Mouse (Mus musculus) MEL (cell line): ENCODE results near the gene Amot. TPM values are rescaled to one million over a fixed set of nuclear protein-coding genes. Genes with fewer than 3 reads are reported as not detected.
A peak's percentile ranks its signal among the peaks of the same experiment; 100 is the strongest.

Experiments
- DNase-seq: peaks from one replicate; pipeline ENCODE4 v3.0.0; 2011; ENCODE audit warnings: low read depth, low spot score
- H3K27ac ChIP-seq: 2 replicates; pipeline ENCODE4 v1.5.1; 2012; ENCODE audit warnings: low read depth, mild to moderate bottlenecking, control low read depth, low read length, moderate library complexity; ENCODE audit not compliant: control insufficient read depth
- H3K27me3 ChIP-seq, 2 experiments: fragments of 150-350 bp in 1 of 2; sonication (generic) in 1 of 2; 2 replicates each; pipeline ENCODE4 v1.6.1; 2012; ENCODE audit warnings: low read length in 2 of 2, mild to moderate bottlenecking in 2 of 2, improper control_type of control experiment in 1 of 2, moderate library complexity in 1 of 2; ENCODE audit not compliant: insufficient read depth in 2 of 2, control insufficient read depth in 1 of 2
- H3K36me3 ChIP-seq, 2 experiments: 2 replicates each; pipeline ENCODE4 v1.6.1; 2012 to 2014; ENCODE audit warnings: low read length in 2 of 2, improper control_type of control experiment in 1 of 2, inconsistent platforms in 1 of 2, mild to moderate bottlenecking in 1 of 2; ENCODE audit not compliant: insufficient read depth in 2 of 2, control insufficient read depth in 1 of 2
- H3K4me1 ChIP-seq, 2 experiments: fragments of 150-350 bp in 1 of 2; sonication (generic) in 1 of 2; 2 replicates each; pipeline ENCODE4 v1.6.1; 2012; ENCODE audit warnings: low read length in 2 of 2, improper control_type of control experiment in 1 of 2, mild to moderate bottlenecking in 1 of 2; ENCODE audit not compliant: insufficient read depth in 2 of 2, control insufficient read depth in 1 of 2
- H3K4me3 ChIP-seq, 2 experiments: fragments of 150-350 bp in 1 of 2; sonication (generic) in 1 of 2; 2 replicates each; pipeline ENCODE4 v1.5.1; 2012; ENCODE audit warnings: low read depth in 2 of 2, low read length in 2 of 2, mild to moderate bottlenecking in 2 of 2, moderate library complexity in 2 of 2, control low read depth in 1 of 2, improper control_type of control experiment in 1 of 2; ENCODE audit not compliant: control insufficient read depth in 1 of 2, insufficient read depth in 1 of 2
- H3K79me2 ChIP-seq: 2 replicates; pipeline ENCODE4 v1.6.1; 2012; ENCODE audit warnings: mild to moderate bottlenecking, low read length, moderate library complexity; ENCODE audit not compliant: control insufficient read depth, poor library complexity, insufficient read depth
- H3K9ac ChIP-seq: 2 replicates; pipeline ENCODE4 v1.6.1; 2012; ENCODE audit warnings: low read depth, mild to moderate bottlenecking, control low read depth, low read length, moderate library complexity; ENCODE audit not compliant: control insufficient read depth, poor library complexity, severe bottlenecking
- H3K9me3 ChIP-seq: fragments of 150-350 bp; sonication (generic); replicated peaks from 2 replicates; pipeline ENCODE4 v1.6.1; 2012; ENCODE audit warnings: mild to moderate bottlenecking, low read length, improper control_type of control experiment, moderate library complexity; ENCODE audit not compliant: insufficient read depth
- CTCF ChIP-seq, 3 experiments: IDR thresholded peaks in 2 of 3; conservative IDR thresholded peaks in 1 of 3; 2 replicates each; pipeline ENCODE4 v1.5.1; 2011 to 2012; ENCODE audit warnings: low read length in 3 of 3, low read depth in 2 of 3, mild to moderate bottlenecking in 2 of 3, improper control_type of control experiment in 1 of 3, inconsistent platforms in 1 of 3, mixed read lengths in 1 of 3, moderate library complexity in 1 of 3; ENCODE audit not compliant: control insufficient read depth in 1 of 3, insufficient read depth in 1 of 3, poor library complexity in 1 of 3, severe bottlenecking in 1 of 3
- ELF1 ChIP-seq: IDR thresholded peaks from 2 replicates; pipeline ENCODE4 v1.6.1; 2014; ENCODE audit warnings: low read depth, mild to moderate bottlenecking, inconsistent platforms, low read length, improper control_type of control experiment, moderate library complexity
- ETS1 ChIP-seq: IDR thresholded peaks from 2 replicates; pipeline ENCODE4 v1.6.1; 2012; ENCODE audit warnings: low read depth, mild to moderate bottlenecking, inconsistent platforms, low read length, improper control_type of control experiment, moderate library complexity
- GABPA ChIP-seq: IDR thresholded peaks from 2 replicates; pipeline ENCODE4 v1.6.1; 2012; ENCODE audit warnings: low read depth, mild to moderate bottlenecking, inconsistent platforms, low read length, improper control_type of control experiment, moderate library complexity
- HCFC1 ChIP-seq: IDR thresholded peaks from 2 replicates; pipeline ENCODE4 v1.6.1; 2012; ENCODE audit warnings: low read depth, mild to moderate bottlenecking, inconsistent platforms, low read length, improper control_type of control experiment, moderate library complexity
- KAT2A ChIP-seq: conservative IDR thresholded peaks from 2 replicates; pipeline ENCODE4 v1.6.1; 2012; ENCODE audit warnings: low read depth, low read length, improper control_type of control experiment, inconsistent platforms
- MAZ ChIP-seq: IDR thresholded peaks from 2 replicates; pipeline ENCODE4 v1.6.1; 2012; ENCODE audit warnings: low read depth, mild to moderate bottlenecking, inconsistent platforms, low read length, improper control_type of control experiment
- MYB ChIP-seq: IDR thresholded peaks from 2 replicates; pipeline ENCODE4 v1.6.1; 2011; ENCODE audit warnings: mild to moderate bottlenecking, low read depth, low read length, improper control_type of control experiment
- NELFE ChIP-seq: IDR thresholded peaks from 2 replicates; pipeline ENCODE4 v1.6.1; 2011; ENCODE audit warnings: low read depth, low read length, improper control_type of control experiment
- POLR2AphosphoS2 ChIP-seq: IDR thresholded peaks from 2 replicates; pipeline ENCODE4 v1.6.1; 2011; ENCODE audit warnings: low read length, improper control_type of control experiment
- POLR2AphosphoS5 ChIP-seq: IDR thresholded peaks from 2 replicates; pipeline ENCODE4 v1.6.1; 2012; ENCODE audit warnings: low read depth, borderline replicate concordance, mild to moderate bottlenecking, inconsistent platforms, low read length, moderate library complexity, mixed read lengths
- SMC3 ChIP-seq: IDR thresholded peaks from 2 replicates; pipeline ENCODE4 v1.6.1; 2011; ENCODE audit warnings: low read depth, low read length, improper control_type of control experiment
- TBP ChIP-seq: IDR thresholded peaks from 2 replicates; pipeline ENCODE4 v1.8.0; 2011; ENCODE audit warnings: low read depth, low read length, improper control_type of control experiment
- USF2 ChIP-seq, 2 experiments: IDR thresholded peaks; 2 replicates each; pipeline ENCODE4 v1.6.1; 2011 to 2012; ENCODE audit warnings: improper control_type of control experiment in 2 of 2, low read length in 2 of 2, borderline replicate concordance in 1 of 2, inconsistent platforms in 1 of 2, low read depth in 1 of 2, mild to moderate bottlenecking in 1 of 2; ENCODE audit not compliant: insufficient read depth in 1 of 2
- ZKSCAN1 ChIP-seq: IDR thresholded peaks from 2 replicates; pipeline ENCODE4 v1.6.1; 2012; ENCODE audit warnings: low read depth, mild to moderate bottlenecking, inconsistent platforms, low read length, improper control_type of control experiment, moderate library complexity
- polyA plus RNA-seq, 2 experiments: library from polyadenylated mRNA; stranded (reverse) in 1 of 2; unstranded in 1 of 2; fragments of >175 nt in 1 of 2; fragments of >200 nt in 1 of 2; gene quantifications; 2 replicates each; pipeline versions ENCODE4 v1.2.1 to v1.2.4; 2012; ENCODE audit warnings: low replicate concordance in 2 of 2, low read depth in 1 of 2; ENCODE audit not compliant: insufficient read length in 2 of 2, insufficient read depth in 1 of 2, missing spikeins in 1 of 2
- total RNA-seq: library from RNA; depleted of rRNA; stranded (reverse); fragments of 300-350 nt; gene quantifications from 2 replicates; pipeline ENCODE4 v1.2.3, GENCODE M21; 2012

The Amot gene
- total and polyA plus RNA-seq, 3 experiments: not detected

- Histone ChIP-seq H3K9me3 (no peaks in the 10 kb centered on the region), H3K4me1 (no peaks in the 10 kb centered on the region), H3K36me3 (no peaks in the 10 kb centered on the region), H3K9ac (no peak overlapping the region), H3K79me2 (no peaks in the 10 kb centered on the region), H3K4me3 (no peak overlapping the region), H3K27ac (no peak overlapping the region), H3K27me3 (no peaks in the 10 kb centered on the region)
- peak; percentile 22 for DNase-seq
- TF ChIP-seq ETS1 (no peak), HCFC1 (no peak), GABPA (no peak), NELFE (no peak), MYB (no peak), POLR2AphosphoS5 (no peak), USF2 (IDR thresholded peaks at IDR 0.05; ENCODE audit: borderline replicate concordance in 1 of 2, insufficient read depth in 1 of 2, low read depth in 1 of 2, low read length in 2 of 2) (no peak), CTCF (IDR thresholded peaks at IDR 0.05 in 2 of 3, conservative IDR thresholded peaks at IDR 0.05 in 1 of 3; ENCODE audit: control insufficient read depth in 1 of 3, insufficient read depth in 1 of 3, low read depth in 2 of 3, low read length in 3 of 3, poor library complexity in 1 of 3, severe bottlenecking in 1 of 3) (no peak), POLR2AphosphoS2 (no peak), SMC3 (no peak)
Measured at GRCm38 (mm10) chrX:145456251-145456650, 48.7 kb downstream of the Amot start.

GRCm38 (mm10) chrX:145455629-145456028, 49.4 kb downstream of the Amot start:
- H3K9ac ChIP-seq: no peak overlapping the region
- TF ChIP-seq ZKSCAN1: no peak
- H3K36me3 ChIP-seq: no peaks in the 10 kb centered on the region
- no peak overlapping the region for H3K27ac ChIP-seq
- H3K4me1 ChIP-seq: no peaks in the 10 kb centered on the region
- H3K4me3 ChIP-seq: no peak overlapping the region
- H3K9me3 ChIP-seq: no peaks in the 10 kb centered on the region
- H3K27me3 ChIP-seq: no peaks in the 10 kb centered on the region
- H3K79me2 ChIP-seq: no peaks in the 10 kb centered on the region
- no peak for DNase-seq

GRCm38 (mm10) chrX:145454828-145455227, 50.2 kb downstream of the Amot start:
- DNase-seq: no peak
- H3K79me2 ChIP-seq: no peaks in the 10 kb centered on the region
- TF ChIP-seq TBP: no peak
- TF ChIP-seq POLR2AphosphoS5: no peak
- no peak for TF ChIP-seq KAT2A
- no peak for TF ChIP-seq ELF1
- no peak for TF ChIP-seq MAZ
- TF ChIP-seq GABPA: no peak
- TF ChIP-seq, all 39 proteins: peak for 0

More at GRCm38 (mm10) chrX:145454828-145455227, 50.2 kb downstream of the Amot start:
- Histone ChIP-seq H3K4me3 (no peak overlapping the region), H3K9ac (no peak overlapping the region), H3K27ac (no peak overlapping the region), H3K36me3 (no peaks in the 10 kb centered on the region), H3K9me3 (no peaks in the 10 kb centered on the region), H3K27me3 (no peaks in the 10 kb centered on the region), H3K4me1 (no peaks in the 10 kb centered on the region)
